Mouse (Mus musculus) skeletal muscle tissue, adult 2 months (tissue): ENCODE results near the gene Gm20388.

Experiments
- DNase-seq: peaks from one replicate; pipeline ENCODE4 v3.0.0-alpha.2; 2012; ENCODE audit warnings: low read depth, low spot score

The Gm20388 gene

DNA sequence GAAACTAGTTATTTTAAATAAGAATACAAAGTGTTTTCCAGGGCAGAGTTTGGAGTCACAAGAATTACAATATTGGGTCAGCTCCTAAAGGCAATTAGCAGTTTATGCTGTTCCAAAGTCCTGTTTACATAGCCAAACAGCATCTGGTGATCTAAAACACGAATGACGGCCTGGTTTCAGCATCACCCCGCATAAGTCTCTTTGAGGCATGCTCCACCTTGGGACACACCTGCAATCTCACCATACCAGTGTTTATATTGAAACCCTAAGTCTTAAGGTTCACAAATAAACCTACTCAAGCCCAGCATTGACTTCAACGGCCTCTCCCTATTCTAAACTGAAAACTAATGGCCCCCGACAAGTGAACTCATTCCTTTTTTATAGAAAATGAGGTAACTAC lies 3049.7 kb downstream of the Gm20388 start:
- DNase-seq = no peak

DNA sequence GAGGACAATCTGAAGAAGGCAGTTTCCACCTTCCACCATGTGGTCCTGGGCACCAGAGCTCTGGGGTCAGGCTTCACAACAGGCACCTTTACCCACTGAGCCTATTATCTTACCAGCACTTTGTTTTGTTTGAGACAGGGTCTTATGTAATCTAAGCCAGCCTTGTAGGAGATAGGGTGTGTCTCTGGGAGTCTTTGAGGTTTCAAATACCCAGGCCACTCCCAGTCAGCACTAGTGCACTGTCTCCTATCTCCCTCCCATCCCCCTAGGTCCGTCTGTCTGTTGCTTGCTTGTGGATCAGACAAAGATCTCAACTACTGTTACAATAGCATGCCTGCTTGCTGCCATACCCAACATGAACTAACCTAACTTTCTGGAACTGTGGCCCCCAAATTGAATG lies 3050.3 kb downstream of the Gm20388 start:
- DNase-seq = no peak

GRCm38 (mm10) chr8:122961458-122961857 lies 3050.8 kb downstream of the Gm20388 start:
- DNase-seq = no peak

GRCm38 (mm10) chr8:122962046-122962445 lies 3051.4 kb downstream of the Gm20388 start:
- DNase-seq = no peak

DNA sequence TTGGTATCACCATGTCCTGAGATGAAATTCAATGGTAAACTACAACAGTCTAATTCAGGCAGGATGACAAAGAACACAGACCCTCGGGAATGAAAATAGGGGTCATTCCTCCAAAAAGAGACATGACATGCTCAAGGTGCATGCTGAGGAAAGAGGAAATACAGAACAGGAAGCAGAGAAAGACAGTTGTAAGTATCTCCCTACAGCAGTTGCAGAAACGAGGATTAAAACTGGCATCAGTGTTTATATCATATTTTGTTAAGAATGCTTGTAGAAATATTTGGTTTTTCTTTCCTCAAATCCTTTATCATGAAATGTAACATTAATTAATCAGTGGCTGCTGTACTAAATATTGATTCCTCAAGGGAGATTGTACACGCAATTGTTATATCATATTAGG lies 3056.0 kb downstream of the Gm20388 start:
- no peak for DNase-seq

DNA sequence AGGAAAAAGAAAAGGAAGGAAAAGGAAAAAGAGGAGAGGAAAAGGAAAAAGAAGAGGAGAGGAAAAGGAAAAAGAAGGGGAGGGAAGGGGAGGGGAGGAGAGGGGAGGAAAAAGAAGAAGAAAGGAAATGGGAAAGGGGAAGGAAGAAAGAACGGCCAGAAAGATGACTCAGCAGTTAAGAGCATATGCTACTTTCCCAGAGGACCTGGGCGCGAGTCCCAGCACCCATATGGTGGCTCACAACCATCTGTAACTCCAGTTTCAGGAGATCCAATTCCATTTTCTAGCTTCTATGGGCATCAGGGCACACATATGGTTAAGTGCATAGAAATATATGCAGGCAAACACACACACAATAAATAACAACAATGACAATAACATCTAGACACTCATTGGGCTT lies 3057.5 kb downstream of the Gm20388 start:
- no peak for DNase-seq

DNA sequence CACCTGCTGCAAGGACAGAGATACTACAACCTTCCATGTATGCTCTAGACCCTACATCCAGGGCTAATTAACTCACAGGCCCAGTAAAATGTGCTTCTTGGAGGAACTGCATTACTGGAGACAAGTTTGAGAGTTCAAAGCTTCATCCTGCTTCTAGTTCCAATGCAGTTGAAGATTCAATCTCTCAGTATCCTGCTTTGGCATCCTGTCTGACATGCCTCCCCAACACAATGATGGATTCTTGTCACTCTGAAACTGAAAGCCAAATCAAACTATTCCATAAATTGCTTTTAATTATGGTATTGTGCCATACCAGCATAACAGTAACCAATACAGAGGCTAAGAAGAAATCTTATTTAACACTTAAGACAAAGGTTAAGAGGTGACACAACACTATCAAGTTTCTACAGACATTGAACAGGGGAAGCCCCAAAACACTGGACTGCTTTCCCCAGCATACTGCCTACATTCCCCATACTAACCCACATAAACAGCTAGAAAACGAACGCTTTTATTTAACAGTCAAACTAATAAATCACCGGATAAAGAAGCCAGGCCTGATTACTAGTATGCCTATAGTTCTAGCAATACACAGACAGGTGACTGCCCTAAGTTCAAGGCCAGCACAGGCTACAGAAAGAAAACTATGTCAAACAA lies 3059.5 kb downstream of the Gm20388 start:
- no peak for DNase-seq

- no peak for DNase-seq
These were observed 3065.4 kb downstream of the Gm20388 start for GRCm38 (mm10) chr8:122976046-122976445.

DNA sequence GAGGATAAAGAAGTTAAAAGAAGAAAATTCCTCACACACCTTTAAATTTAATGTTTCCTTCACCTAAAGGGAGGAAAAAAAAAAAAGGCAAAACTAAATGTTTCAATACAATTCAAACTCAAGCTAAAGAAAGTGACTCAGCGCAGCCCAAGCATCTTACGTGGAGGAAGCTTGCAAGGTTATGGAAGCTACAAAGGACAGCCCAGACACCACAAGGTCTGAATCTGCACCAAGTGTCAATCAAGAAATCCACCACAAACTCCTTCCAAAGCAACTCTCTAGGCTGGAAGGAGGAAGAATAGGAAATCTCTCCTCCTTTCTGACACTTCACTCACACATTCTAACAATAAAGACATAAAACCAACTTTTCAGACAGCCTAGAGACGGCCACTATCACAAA lies 3068.8 kb downstream of the Gm20388 start:
- DNase-seq = no peak

DNA sequence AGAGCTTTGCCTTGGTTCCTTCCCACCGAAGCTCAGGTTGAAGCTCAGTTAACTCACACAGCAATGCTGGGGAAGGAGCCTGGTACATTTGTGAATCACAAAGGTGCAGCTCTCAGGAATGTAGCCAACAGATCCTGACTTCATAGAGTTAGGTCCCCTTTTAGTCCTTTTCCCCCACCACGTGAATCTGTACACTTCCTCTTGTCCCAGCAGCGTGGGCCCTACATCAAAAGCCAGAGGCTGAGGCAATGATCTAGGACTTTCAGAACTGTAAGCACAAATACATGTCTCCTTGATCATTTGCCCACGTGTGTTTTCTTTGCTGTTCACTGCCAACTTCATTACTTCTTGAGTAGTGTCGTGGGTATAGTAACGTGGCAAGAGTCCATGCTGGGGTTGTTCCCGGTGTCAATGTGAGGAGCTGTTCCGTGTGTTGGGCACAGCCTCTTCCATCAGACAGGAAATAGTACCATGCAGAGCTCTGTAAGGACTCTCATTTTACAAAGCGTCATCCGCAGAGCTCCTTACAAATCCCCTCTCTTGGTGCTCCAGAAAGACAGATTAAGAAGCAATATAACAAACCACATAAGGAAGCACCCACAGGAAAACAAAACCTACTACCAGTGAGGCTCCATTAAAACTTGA lies 3069.3 kb downstream of the Gm20388 start:
- no peak for DNase-seq

- no peak for DNase-seq
These were observed 3071.0 kb downstream of the Gm20388 start for GRCm38 (mm10) chr8:122981646-122982045.

GRCm38 (mm10) chr8:122983178-122983942 lies 3072.7 kb downstream of the Gm20388 start:
- DNase-seq = no peak

- no peak for DNase-seq
These were observed 3073.5 kb downstream of the Gm20388 start for GRCm38 (mm10) chr8:122984175-122984574.

- DNase-seq = no peak
These were observed 3076.0 kb downstream of the Gm20388 start for GRCm38 (mm10) chr8:122986501-122987184.

GRCm38 (mm10) chr8:122987255-122987654 lies 3076.6 kb downstream of the Gm20388 start:
- DNase-seq = no peak

GRCm38 (mm10) chr8:122988955-122989354 lies 3078.3 kb downstream of the Gm20388 start:
- no peak for DNase-seq

DNA sequence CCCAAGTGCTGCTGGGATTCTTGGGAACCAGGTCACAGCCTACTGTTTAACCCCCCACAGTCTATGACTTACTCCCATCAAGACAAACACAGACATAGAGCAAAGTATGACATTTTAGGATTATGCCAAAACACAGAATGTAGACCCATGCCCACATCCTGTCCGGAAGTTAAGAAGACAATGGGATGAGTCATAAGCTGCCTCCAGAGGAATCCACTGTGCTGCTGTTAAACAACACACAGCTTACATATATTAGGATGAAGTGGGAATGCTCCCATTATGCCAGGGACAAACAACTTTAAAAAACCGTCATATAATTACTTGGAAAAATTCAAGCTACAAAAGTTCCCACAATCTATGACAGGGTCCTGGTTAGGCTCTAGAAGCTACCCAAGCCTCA lies 3079.3 kb downstream of the Gm20388 start:
- no peak for DNase-seq

DNA sequence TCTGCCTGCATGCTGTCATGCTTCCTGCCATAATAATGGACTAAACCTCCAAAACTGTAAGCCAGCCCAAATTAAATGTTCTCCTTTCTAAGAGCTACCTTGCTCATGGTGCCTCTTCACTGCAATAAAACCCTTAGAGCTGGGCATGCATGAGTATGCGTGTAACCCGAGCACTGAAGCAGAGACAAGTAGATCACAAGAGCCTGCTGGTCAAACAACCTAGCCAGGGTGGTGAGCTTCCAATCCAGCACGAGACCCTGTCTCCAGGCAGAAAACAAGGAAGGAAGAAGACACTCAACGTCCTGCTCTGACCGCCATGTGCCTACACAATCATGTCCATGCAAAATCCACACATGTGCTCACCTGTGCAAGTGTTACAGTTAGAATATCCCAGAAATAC lies 3080.7 kb downstream of the Gm20388 start:
- DNase-seq = no peak

GRCm38 (mm10) chr8:122992296-122992695 lies 3081.7 kb downstream of the Gm20388 start:
- no peak for DNase-seq

- DNase-seq = no peak
These were observed 3082.4 kb downstream of the Gm20388 start for GRCm38 (mm10) chr8:122993031-122993430.

DNA sequence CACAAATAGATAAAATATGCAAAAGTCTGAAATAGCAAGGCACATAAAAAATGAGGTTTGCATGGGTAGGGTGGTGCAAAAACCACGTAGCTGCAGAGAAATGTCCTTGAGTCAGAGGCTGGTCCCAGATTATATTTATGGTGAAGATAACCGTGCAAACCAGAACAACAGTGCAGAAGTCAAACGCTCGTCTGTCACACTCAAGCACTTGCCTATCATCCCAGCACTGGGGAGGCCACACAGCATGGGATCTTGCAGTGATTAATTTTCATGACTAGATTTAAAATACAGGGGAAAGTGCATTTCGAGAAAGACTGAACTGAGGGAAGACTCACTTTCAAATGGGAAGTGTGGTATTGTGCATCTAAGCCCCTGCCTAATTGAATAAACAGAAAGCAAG lies 3083.1 kb downstream of the Gm20388 start:
- no peak for DNase-seq

DNA sequence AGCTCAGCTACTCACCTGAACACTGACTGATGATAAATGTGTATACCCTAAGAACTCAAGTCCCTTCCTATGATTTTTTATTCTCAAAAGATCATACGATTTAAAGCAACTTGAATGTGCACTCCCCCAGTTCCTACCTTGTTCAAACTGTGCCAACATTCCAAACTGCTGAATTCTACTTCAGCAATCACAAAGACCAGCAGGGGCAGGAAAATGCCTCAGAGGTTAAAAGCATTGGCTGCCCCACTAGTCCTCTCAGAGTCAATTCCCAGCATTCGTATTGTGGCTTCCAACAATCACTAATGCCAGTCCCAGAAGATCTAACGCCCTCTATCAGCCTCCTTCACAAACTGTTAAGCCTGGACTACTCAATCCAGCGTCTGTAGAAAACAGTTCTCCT lies 3087.3 kb downstream of the Gm20388 start:
- no peak for DNase-seq
